Comparison of ENCODE assay signal across 10 mouse cellular contexts in genomic region chr13:94608420-94608831, GRCm38 (mm10).
A peak's percentile ranks its signal among the peaks of the same experiment; 100 is the strongest.
DNase-seq lines count a peak whose midpoint lies in the region; ATAC-seq lines count a peak whose summit lies in the region.
"Had no signal": no experiment of that assay in that cellular context is flagged by ENCODE, and none has a peak within 500 bp of the region (broad histone marks: within the 10 kb centered on the region; RNA-seq: fewer than 3 reads in every experiment).

No protein-coding gene starts in this region.

- DNase-seq in heart, adult 11 months = peak; percentile 34
- no peak for DNase-seq in heart, adult 8-10 months (ENCODE audit: low spot score)
- peak; percentile 77 for DNase-seq in embryo, embryonic 9.5 days (ENCODE audit: extremely low spot score)
- peak; percentile 77 for DNase-seq in neural tube, embryonic 11.5 days (ENCODE audit: low spot score)
- DNase-seq in urinary bladder, postnatal 14 days (ENCODE audit: low spot score) = no peak
- DNase-seq: cerebellum, adult 2 months; heart, postnatal 36 days had no signal

- H3K4me2 ChIP-seq in hindbrain, embryonic 16.5 days (ENCODE audit: low read length) = no peak overlapping the region
- H3K4me2 ChIP-seq in neural tube, embryonic 11.5 days (ENCODE audit: low read depth) = no peak overlapping the region

- H3K4me3 ChIP-seq in hindbrain, embryonic 16.5 days (ENCODE audit: low read length) = no peak overlapping the region
- no peak overlapping the region for H3K4me3 ChIP-seq in neural tube, embryonic 11.5 days (ENCODE audit: low read depth, low read length)

- no peak overlapping the region; the same call in 1 of the 2 replicates for H3K9ac ChIP-seq in hindbrain, embryonic 16.5 days (ENCODE audit: low read depth, low read length)
- H3K9ac ChIP-seq in neural tube, embryonic 11.5 days (ENCODE audit: low read length) = 0 out of 2 replicates have a peak overlapping the region, but pooled peaks have one; percentile 18

- WGBS in hindbrain, embryonic 16.5 days = 11% methylated on average over 11 of the region's 11 CpGs
- WGBS in neural tube, embryonic 11.5 days = 2% methylated on average over 11 of the region's 11 CpGs

- 0 out of 2 replicates have a peak, but pooled peaks have one; percentile 56 for ATAC-seq in hindbrain, embryonic 16.5 days
- ATAC-seq in neural tube, embryonic 11.5 days (ENCODE audit: insufficient read depth, low FRiP score, low TSS enrichment) = peak; percentile 94
- ATAC-seq in megakaryocyte, adult 5-6 weeks (ENCODE audit: poor library complexity, severe bottlenecking) = no peak
- ATAC-seq in megakaryocyte progenitor cell, adult 5-6 weeks (replicated peaks; ENCODE audit: poor library complexity) = no peak

- no peaks in the 10 kb centered on the region for H3K9me3 ChIP-seq in hindbrain, embryonic 16.5 days (ENCODE audit: control insufficient read depth, low read length)
- no peaks in the 10 kb centered on the region for H3K9me3 ChIP-seq in neural tube, embryonic 11.5 days (ENCODE audit: control insufficient read depth, low read length)

- peaks cover 28% of the 10 kb centered on the region for H3K27me3 ChIP-seq in hindbrain, embryonic 16.5 days (replicated peaks; ENCODE audit: control insufficient read depth, insufficient read depth, low read length)
- H3K27me3 ChIP-seq in neural tube, embryonic 11.5 days (ENCODE audit: control insufficient read depth, insufficient read depth, low read length) = peaks cover 72% of the 10 kb centered on the region

- no peak overlapping the region for H3K27ac ChIP-seq in hindbrain, embryonic 16.5 days (ENCODE audit: low read depth, low read length)
- peak overlapping the region; percentile 35; the same call in 1 of the 2 replicates for H3K27ac ChIP-seq in neural tube, embryonic 11.5 days (ENCODE audit: low read depth, low read length)

- no peaks in the 10 kb centered on the region for H3K36me3 ChIP-seq in hindbrain, embryonic 16.5 days (ENCODE audit: control insufficient read depth, insufficient read depth, low read length)
- no peaks in the 10 kb centered on the region for H3K36me3 ChIP-seq in neural tube, embryonic 11.5 days (ENCODE audit: control insufficient read depth, insufficient read depth, low read length)

- peaks cover 4% of the 10 kb centered on the region; the same call in 1 of the 2 replicates for H3K4me1 ChIP-seq in hindbrain, embryonic 16.5 days (ENCODE audit: control insufficient read depth, insufficient read depth, low read depth, low read length)
- H3K4me1 ChIP-seq in neural tube, embryonic 11.5 days (ENCODE audit: control insufficient read depth, insufficient read depth, low read length) = peaks cover 6% of the 10 kb centered on the region

Comparison
In these comparisons a context has a peak if more than half of its experiments do, and no peak if none do; other contexts are left out.
1. DNase-seq: peak in heart, adult 11 months (single experiment), embryo, embryonic 9.5 days (single experiment) and neural tube, embryonic 11.5 days (single experiment); none in heart, adult 8-10 months (single experiment) and urinary bladder, postnatal 14 days (single experiment).
2. ATAC-seq: peak in hindbrain, embryonic 16.5 days (single experiment) and neural tube, embryonic 11.5 days (single experiment); none in megakaryocyte, adult 5-6 weeks (single experiment) and megakaryocyte progenitor cell, adult 5-6 weeks (single experiment).